Mouse (Mus musculus): ENCODE data around the gene Grid2. TPM values are rescaled to one million over a fixed set of nuclear protein-coding genes. Genes with fewer than 3 reads are reported as not detected.

Gene Grid2
- total RNA-seq, 2 experiments from 2014 or later: not detected

DNA sequence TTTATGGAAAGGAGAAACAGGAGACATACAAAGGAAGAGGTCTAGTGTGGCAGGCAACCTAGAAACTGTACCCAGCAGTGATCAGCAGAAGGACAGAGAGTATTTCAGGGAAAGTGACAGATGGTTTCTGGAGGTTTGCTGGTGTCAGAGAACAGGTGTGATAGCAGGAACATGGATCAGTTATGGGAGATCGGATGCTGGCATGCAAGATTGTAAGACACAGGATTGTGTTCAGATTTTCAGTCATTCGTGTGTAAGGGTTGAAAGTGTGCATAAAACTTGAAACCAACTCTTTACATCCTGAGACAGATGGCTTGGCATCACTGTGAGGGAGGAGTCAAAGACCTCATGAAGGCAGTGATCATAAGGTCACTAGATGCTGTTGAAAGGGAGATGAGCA, 817.7 kb downstream of the Grid2 start:
- DNase-seq: no peak

DNA sequence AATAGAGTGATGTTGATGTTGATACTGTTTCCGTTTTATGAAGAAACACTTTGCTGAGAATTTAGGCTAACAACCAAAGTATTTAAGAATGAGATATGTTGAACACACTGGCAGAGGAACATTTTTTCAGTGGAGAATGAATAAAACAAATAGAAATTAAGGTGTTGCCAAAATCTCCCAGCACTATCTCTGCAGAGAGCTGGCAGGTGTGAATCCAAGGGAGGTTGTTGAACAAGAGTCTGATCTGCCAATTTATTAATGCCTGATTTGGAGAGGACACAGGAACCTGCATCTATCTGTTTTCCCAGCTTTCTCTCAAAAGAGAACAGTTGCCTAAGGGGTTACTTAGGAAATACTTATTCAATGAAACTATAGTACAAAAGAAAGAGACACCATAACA, 822.2 kb downstream of the Grid2 start:
- no peak for DNase-seq

DNA sequence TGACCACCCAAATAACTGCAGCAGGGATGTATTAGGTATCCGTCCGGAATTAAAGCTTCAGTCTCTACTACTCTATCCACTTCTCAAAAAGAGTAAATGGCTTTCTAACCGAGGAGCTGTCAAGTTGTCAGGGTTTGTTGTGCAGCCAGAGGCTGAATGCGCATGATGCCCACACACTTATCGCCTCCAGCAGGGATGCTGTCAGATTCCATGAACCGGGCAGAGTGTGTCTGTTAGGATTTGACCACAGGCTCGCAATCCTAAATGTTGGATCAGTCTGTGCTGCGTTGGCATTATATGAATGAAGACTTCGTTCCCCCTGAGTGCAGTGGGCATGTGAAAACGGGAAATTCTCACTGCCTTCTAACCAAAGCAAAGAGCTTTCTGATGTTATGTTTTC, 843.0 kb downstream of the Grid2 start:
- no peak for DNase-seq

DNA sequence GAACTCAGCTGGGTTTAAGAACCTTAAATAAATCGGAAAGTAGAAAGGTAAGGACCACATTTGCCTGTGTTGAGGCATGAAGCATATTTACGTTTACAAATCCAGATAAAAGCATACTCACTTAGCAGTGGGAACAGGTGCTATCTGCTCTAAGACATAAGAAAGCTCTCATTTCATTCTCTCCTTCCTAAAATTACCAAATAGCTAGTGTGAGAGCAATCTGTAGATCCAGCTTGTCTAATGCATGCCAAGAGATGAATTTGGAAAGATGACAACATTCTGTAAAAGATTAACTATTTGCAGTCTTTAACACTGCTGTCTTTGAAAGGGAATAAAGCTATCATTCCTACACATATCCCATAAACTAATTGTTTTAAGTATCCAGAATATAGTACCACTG, 858.9 kb downstream of the Grid2 start:
- no peak for DNase-seq

DNA sequence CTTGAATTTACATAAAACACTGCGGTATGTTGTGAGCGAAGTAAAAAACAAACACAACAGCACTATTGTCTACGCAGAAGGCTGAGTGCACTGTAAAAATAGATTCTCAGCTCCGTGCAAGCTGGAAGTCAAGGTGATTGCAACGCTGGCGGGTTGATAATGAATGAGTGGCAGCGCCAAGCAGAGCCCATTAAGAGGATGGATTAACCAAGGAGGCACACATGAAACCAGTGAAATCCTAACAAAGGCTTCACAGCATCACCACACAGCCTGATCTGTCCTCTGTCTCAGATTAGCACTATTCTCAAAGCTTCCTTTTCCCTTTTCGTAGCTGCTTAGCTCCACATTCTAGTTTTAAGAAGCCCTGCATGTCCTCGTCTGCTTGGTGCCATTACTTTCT, 880.6 kb downstream of the Grid2 start:
- DNase-seq: no peak

DNA sequence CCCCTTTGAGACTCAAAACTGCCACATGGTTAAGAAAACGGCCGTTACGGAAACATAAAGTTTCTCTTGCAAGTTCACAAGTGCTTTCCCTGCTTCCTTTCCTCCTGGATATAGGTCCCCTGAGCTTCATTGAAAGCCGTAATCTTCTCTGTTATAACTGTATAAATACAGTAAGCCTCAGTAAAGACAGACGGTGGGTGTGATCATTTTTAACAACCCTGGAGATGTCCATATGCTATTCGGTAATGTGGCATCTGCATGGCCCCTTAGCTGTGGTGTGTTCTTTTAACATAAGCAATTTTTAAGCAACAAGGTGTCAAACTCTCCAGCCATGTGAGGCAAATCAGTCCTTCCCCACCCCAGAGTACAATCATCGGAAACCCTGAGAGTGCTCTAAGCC, 892.9 kb downstream of the Grid2 start:
- no peak for DNase-seq

DNA sequence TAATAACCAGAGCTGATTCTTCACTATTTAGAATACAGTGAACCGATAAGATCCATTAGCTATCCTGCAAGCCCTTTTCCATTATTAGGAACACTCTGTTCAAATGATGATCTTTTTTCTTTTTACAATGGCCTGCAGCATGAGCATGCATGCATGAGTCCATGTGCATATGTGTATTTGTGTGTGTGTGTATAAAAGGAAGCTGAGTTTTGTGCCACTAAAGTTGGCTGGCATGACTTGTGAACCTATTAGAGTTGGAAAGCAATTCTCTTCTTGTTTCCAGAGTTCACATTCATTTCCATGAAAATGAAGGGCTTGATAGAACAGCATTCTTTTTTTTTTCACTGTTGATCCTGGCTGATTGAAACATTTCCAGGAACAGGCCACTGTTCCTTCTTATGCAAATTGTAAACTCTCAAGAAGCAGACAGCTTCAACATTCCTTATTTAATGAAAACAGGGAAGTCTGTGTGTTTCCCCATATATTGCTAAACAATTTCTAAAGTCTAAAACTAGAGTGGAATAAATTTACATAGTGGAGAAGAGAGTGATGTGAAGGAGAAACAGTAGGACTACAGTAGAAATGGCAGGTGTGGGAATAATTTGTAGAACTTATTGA, 919.4 kb downstream of the Grid2 start:
- DNase-seq: no peak

DNA sequence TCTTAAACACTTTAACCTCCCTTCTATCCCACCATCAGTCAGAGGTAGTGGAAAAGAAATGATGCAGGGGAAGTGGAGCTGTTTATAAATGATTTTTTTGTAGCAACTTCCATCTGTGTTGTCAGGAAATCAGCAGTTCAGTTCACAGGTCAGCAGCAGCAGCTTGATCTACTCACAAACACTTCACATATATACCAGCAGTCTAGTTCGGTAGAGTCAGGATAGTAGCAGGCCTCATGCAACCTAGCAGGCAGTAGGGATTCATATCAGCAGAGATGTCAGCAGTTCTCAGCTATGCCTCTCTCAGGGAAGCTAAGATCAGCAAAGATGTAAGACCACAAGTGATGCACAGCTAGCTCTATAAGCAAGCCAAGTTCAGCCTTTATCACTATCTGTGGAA, 938.0 kb downstream of the Grid2 start:
- no peak for DNase-seq

DNA sequence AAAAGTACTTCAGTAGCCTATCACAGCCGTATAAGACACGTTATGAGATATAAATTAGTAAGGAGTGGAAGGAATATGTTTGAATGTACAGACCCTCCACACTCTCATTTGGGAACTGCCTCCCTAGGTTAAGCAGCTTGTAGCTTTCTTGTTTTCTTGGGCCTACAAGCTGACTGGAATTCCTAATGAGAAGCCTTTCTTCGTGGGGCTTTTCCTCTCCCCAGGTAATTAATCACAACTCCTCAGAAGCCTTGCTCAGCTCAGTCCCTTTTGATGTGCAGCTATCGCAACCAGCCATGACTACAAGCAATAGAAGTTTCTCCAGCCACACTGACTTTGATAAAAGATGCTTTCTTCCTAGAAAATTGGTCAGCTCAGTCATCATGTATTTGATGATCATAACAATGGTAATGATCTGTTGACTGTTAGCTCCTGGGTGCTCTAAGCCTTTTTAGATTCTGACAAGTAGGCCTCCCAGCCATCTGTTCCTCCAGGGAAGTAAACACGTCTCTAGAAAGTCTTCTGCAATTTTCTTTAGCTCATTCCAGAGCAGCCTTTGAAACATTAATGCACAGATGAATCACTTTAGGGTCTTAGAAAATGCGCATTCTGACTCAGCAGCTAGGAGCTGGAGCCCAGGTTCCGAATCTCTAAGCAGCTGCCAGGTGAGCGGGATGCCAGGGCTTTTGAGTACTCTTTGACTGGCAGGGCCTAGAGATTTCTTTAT, 946.9 kb downstream of the Grid2 start:
- DNase-seq: no peak

DNA sequence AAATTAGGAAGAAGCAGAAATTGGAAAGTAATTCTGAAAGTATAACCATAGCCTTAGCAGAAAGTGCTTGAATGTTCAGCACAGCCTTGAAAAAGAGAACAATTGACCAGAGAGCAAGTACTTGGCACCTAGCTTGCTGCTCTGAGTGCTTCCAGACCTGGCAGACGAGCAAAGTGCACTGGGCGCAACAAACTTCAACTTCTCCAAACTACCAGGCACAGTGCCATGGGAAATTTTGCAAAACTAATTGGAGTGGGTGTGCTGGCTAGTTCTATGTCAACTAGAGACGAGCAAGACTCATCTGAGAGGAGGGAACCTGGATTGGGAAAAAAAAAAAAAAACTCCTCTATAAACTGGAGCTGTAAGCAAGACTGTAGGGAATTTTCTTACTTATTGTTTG, 980.7 kb downstream of the Grid2 start:
- DNase-seq: no peak

DNA sequence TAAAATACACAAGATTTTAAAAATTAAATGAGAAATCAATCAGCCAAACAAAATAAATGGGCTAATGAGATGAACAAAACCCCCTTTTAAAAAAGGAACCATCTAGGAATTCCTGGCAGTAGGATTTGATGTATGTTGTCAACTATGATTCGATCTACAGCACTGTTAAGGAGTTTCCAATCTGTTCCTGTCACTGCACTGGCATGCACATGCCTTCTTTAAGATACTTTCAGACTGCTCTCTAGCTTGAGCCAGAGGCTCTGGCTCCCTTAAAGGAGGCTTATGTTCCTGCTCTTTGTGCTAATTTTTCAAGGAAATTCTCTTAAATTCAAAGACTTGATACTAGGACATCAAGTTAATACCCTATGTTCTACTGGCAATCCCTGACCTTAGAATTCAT, 984.9 kb downstream of the Grid2 start:
- DNase-seq: no peak

DNA sequence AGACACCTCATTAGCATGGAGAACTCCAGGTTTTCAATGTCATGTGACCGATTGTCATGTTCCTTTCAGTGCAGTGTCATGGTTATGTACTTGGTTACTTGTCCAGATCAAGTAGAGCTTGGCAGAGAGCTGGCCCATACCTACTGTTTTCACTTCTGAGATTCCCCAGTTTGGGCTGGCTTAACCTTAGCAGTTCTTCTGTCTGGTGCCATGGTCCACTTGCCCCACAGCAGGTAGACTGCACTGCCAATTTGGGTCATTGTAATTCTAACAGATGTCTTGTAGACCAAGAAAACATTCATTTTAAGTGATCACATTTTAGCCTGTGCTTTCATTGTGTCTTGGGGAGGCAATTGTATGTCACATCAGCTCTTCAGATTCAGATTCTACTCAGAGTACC, 990.3 kb downstream of the Grid2 start:
- no peak for DNase-seq

DNA sequence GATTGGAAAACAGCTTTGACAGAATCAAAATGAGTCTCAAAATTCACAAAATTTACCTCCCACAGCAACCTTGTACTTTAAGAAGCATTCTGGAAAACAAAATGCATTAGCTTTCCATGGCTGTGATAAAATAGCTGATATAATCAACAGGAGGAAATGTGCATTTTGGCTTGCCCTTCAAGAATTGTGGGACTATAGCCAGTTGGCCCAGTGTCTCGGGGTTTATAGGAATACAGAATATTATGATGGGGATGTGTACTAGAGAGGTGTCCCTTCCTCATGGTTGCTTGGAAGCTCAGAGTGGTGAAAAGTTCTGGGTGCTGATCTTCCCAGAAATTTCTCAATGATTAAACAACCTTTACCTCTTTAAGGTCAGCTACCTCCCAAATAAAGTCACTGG, 995.4 kb downstream of the Grid2 start:
- no peak for DNase-seq

DNA sequence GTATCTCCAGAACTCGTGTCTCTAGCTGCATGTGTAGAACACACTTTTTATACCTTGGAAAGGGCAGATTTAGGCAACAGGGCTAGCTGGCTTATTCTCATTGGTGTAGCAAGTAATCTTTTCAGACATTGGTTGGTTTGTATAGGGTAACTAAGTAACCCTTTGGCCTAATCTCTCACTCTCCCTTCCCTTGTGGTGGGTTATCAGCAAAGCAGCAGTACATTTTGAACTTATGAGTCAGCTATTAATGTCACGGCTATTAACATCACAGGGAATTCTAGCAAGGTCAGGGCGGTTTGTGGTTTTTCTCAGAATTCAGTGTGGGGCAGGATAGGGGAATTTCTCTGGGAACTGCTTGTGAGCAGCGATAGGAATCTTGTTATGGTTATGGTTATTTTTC, 1007.8 kb downstream of the Grid2 start:
- no peak for DNase-seq

DNA sequence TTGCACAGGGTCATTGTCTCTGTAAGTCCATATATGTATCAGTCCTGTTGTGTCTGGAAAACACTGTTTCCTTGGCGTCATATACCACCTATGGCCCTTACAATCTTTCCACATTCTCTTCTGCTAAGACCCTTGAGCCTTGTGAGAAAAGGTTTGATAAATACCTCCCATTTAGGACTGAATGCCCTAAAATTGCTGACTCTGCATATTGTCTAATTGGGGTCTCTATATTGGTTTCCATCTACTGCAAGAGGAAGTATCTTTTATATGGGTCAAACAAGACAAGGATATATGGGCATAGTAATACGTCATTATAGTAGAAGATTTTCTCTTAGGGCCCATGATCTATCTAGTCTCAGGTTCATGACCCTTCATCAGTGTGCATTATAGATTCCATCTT, 1008.5 kb downstream of the Grid2 start:
- no peak for DNase-seq

DNA sequence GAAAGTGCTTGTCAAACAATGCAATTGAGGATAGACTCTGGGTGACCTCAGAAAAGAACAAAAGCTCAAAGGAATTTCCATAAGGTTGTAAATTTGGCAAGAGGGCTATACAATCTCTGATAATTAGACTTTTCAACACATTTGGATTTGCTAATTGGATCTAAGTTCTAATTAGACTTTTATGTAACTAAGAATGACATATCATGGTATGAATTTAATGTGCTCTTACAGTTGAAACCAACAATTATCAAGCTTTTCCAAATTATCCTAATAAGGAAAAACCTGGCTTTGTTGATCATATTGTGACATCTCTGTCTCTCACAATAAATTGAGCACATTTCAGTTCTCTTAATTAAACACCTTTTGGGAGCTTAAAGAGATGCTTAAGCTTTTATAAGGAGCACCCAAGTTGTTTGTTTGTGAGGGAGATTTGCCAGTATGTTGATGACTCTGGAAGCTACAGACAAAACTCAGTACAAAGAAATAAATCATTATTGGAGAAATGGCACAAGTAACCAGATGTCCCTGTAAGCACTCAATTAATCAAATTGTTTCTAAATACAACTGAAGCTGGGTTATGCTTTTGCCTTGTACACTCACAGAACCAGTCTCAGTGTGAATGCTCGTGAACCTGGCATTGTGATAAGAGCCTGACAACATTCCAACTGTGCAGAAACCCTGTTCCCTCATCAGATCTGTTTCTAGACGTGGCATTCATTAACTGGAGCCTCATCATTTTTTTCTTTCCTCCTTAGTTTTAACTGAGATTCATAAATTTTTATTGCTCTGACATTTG, 1018.8 kb downstream of the Grid2 start:
- DNase-seq: no peak

DNA sequence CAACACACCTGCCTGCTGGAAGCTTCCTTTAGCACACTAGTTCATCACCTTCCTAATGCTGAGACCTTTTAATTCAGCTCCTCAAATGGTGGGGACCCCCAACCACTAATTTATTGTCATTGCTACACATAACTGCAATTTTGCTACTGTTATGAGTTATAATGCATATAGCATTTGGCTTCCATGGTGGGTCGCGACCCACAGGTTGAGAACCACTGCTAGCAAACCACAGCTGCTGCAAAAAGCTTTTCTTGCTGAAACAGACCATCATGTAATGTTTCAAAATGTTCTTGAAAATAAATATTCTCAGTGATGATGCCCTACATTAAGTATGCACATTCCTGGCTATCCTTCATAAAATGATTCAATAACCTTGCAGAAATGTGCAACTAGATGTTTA, 1024.3 kb downstream of the Grid2 start:
- no peak for DNase-seq

DNA sequence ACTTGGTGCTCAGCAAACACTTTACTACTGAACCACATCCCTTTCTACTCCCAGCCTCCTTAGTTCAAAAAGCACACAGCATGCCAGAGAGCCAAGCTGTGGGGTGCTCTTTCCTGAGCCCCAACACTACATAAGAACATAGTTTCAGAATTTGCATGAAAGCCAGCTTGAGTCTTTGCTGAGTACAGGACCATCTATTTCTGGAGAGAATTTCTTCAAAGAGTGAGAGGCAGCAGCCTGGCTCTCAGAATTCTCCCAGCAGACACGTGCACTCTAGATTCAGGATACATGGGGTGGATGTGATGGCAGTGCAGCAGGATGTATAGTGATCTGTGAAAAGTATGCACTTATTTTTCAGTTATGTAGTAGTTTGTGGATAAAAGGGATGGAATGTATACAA, 1038.1 kb downstream of the Grid2 start:
- DNase-seq: no peak

DNA sequence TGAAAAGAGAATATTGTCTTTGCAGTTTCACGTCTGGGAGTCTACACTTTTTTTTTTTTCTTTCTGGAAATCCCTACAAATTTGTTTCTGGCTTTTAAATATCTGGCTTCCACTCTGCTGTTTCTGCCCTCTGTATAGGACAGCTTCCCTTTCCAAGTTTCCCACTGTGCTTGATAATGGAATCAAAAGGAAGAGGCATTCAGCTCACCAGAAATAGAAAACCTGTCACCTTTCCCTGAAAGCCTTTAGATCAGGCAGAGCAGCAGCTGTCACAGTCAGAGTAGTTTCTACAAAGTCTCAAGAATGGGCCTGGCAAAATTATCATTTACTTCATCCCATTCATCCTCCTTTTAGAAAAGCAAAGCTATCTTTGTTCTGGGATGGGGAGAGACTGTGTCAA, 1042.0 kb downstream of the Grid2 start:
- DNase-seq: no peak

DNA sequence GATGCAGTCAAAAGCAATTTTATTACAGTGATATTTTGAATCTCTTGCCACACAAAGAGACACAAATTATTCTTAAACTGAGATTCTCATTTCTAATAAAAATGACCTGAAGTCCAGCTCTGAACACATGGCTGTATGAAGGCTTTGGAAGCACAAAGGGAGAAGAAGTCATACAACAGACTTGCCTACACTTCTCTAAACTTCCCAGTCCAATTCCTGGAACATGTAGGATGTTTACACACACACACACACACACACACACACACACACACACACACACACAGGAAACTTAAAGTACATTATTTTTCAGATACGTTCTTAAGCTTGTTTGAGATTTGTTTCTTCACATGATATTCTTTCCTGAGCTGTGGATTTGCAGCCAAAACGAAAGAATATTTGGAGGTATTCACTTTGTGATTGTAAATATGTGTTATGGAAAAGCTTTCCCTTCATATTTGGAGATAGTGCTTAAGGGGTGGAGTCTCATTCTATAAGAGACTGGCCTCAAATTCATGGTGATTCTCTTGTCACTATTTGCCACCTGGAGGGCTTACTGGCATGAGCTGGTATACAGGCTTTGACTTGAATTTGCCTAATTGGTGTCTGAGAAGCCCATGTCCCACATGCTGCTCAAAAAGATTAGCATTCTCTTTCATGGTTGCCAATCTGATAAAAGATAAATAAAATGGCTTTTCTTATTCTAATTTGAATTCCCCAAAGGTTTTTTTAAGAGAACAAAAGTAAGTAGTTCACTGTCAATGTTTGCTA, 1049.2 kb downstream of the Grid2 start:
- DNase-seq: no peak

DNA sequence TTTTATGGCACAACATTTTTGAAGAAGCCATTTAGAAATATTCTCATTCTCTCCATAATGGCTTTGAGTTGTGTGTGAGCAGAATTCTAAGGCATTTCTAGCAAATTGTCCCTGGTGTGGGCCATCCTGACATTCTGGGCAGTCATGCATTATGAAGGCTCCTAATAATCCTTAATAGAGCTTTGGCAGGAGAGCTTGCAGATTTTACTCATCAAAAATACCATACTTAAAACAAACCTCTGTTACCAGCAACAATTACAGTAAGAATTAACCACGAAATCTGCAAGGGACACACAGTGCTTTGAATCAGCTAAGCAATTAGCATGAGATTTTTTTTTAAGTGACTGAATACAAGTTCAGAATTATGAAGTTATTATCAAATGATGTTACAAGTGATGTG, 1053.0 kb downstream of the Grid2 start:
- no peak for DNase-seq

DNA sequence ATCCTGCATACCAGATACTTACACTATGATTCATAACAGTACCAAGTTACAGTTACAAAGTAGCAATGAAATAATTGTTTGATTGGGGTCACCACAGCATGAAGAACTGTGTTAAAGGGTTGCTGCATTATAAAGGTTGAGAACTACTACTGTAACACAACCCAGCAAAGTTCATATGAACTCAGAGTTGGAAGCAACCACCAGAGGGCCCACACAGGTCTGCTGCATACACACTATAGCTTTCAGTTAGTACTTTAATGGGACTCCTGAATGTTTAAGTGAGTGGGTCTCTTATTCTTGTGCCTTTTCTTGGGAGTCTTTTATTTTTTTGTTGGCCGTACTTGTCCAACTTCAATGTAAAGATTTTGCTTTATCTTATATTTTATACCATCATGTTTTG, 1057.5 kb downstream of the Grid2 start:
- DNase-seq: no peak

DNA sequence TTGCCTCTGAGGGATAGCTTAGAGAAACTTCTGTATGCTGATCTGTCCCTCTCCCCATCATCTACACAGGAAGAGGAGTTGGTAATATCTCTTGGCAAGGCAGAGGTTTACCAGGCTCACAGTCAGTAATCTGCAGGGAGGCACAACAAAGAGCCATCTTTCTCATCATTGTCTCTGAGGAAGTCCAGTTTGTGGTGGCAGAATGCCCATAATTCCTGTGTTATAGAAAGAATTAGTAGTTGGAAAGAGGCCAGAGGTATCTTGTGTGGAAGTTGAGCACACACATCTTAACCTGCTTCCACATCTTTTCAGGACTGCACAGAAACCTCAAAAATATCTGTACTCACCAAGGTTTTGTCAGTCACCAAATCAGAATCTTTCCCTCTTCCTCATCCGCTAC, 1071.3 kb downstream of the Grid2 start:
- no peak for DNase-seq
